Mouse (Mus musculus) olfactory bulb, adult 2 months (tissue): Measurements from ENCODE around the gene Hsd3b5. TPM values are rescaled to one million over a fixed set of nuclear protein-coding genes. Genes with fewer than 3 reads are reported as not detected.
"Not testable (repeated sequence)": the region's sequence is repeated elsewhere in the genome, so short reads cannot be mapped to it uniquely, and the experiment has no call there.

ENCODE experiments used
- H3K27ac ChIP-seq: fragments of 200-500 bp; 2 replicates; pipeline ENCODE4 v1.5.1; 2012; ENCODE audit warnings: low read depth, low read length; ENCODE audit not compliant: insufficient read depth
- H3K4me1 ChIP-seq: fragments of 200-500 bp; 2 replicates; pipeline ENCODE4 v1.6.1; 2012; ENCODE audit warnings: low read length; ENCODE audit not compliant: control insufficient read depth, insufficient read depth
- H3K4me3 ChIP-seq: fragments of 200-500 bp; 2 replicates; pipeline ENCODE4 v1.5.1; 2012; ENCODE audit warnings: mild to moderate bottlenecking, low read depth, low read length, moderate library complexity; ENCODE audit not compliant: insufficient read depth
- CTCF ChIP-seq: fragments of 200-500 bp; IDR thresholded peaks from 2 replicates; pipeline ENCODE4 v1.5.1; 2012; ENCODE audit warnings: low read depth, mild to moderate bottlenecking, low read length, moderate library complexity; ENCODE audit not compliant: insufficient read depth
- POLR2A ChIP-seq: fragments of 200-500 bp; IDR thresholded peaks from 2 replicates; pipeline ENCODE4 v1.6.1; 2012; ENCODE audit warnings: mild to moderate bottlenecking, low read depth, low read length, moderate library complexity; ENCODE audit not compliant: insufficient read depth
- WGBS: fragments of 180-500 bp; shearing (Covaris S2); methylation state at CpG from one replicate; pipeline ENCODE4 v1.1.7; 2018; 5-methylcytosine and 5-hydroxymethylcytosine counted together
- polyA plus RNA-seq: library from polyadenylated mRNA; stranded (reverse); fragments of >200 nt; gene quantifications from 2 replicates; pipeline ENCODE4 v1.2.4, GENCODE M21; 2012; ENCODE audit warnings: low replicate concordance; ENCODE audit not compliant: missing spikeins, insufficient read depth, insufficient read length

Hsd3b5 gene
- polyA plus RNA-seq, result not detected in 2 replicates

DNA sequence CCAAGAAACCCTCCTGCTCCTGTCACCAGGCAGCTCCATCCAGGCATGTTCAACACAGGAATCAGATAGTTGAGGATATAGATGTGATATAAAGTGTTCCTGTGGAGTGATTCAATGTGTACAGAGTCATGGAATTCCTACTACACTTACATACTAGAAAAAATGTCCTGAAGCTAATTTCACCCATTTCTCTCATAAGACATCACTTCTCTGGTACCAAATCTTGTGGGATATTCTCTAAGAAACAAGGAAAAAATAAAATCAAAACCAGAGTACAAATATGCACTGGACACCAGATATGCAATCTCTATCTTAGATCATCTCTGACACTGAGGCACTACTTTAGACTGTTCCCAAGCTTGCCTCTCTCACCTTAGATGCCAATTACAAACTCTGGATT, at the start of gene Hsd3b5:
Gene Hsd3b5 (minus strand): TSS at position 101 of the 400 bp plus-strand sequence.
- no peaks in the 10 kb centered on the region for H3K4me1 ChIP-seq
- no peak within 1 kb of the TSS for H3K4me3 ChIP-seq
- TF ChIP-seq POLR2A (no peak), CTCF (no peak)
- H3K27ac ChIP-seq, result no peak within 1 kb of the TSS

DNA sequence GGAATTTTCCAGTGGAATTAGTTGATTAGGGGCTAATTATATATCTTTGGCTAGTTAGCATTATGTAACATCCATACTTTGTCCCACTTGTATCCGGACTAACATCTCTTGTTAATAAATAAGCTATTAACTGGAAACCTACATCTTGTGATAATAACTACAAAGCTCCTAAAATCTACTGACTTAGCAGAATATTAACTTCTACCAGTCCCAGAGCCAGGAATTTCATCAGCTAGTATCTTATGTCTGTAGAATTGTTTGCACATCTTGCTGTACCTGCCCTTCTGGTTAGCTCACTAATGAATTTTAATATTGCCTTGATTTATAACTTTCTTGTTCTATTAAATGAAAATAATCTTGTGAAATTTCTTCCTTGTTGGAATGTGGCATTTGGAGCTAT, 5.1 kb upstream of the Hsd3b5 start:
- TF ChIP-seq POLR2A, result no peak
- no peak for TF ChIP-seq CTCF

GRCm38 (mm10) chr3:98629633-98630032, 419 bp downstream of the Hsd3b5 start:
- WGBS, result 92% methylated on average over 3 of the region's 3 CpGs
- Histone ChIP-seq H3K4me1 (no peaks in the 10 kb centered on the region), H3K27ac (no peak overlapping the region), H3K4me3 (no peak overlapping the region)
- TF ChIP-seq POLR2A, result no peak

More for the DNA sequence above, 5.1 kb upstream of the Hsd3b5 start:
- WGBS, result 40% methylated on average over 1 of the region's 1 CpGs
- Histone ChIP-seq H3K4me1 (no peaks in the 10 kb centered on the region), H3K27ac (no peak overlapping the region), H3K4me3 (no peak overlapping the region)

GRCm38 (mm10) chr3:98616786-98617185, 13.3 kb downstream of the Hsd3b5 start:
- not testable (repeated sequence) for H3K4me1 ChIP-seq, H3K27ac ChIP-seq, H3K4me3 ChIP-seq
- WGBS, result 76% methylated on average over 1 of the region's 1 CpGs

DNA sequence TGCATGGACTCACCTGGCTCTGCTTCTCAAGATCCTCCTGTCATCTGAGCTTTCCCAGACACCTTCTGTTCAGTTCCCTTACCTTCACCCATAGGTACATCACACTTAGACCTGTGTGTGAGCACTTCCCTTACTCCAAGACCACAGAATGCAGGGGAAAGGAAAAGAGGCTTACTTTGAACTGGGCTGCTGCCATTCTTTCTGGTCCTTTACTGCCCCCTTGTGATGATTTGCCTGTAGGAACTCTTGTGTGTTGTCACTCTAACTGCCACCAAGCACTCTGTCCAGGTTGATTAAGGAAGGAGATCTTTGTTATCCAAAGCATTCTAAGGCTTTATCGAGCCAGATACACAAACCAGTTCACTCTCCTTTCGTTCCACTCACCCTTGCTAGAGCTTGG, 13.8 kb downstream of the Hsd3b5 start:
- 35% methylated on average over 2 of the region's 2 CpGs for WGBS
- not testable (repeated sequence) for H3K4me1 ChIP-seq, H3K4me3 ChIP-seq, H3K27ac ChIP-seq

GRCm38 (mm10) chr3:98614406-98614927, 15.6 kb downstream of the Hsd3b5 start:
- not testable (repeated sequence) for H3K4me1 ChIP-seq, H3K4me3 ChIP-seq, H3K27ac ChIP-seq
- WGBS, result 72% methylated on average over 2 of the region's 2 CpGs

DNA sequence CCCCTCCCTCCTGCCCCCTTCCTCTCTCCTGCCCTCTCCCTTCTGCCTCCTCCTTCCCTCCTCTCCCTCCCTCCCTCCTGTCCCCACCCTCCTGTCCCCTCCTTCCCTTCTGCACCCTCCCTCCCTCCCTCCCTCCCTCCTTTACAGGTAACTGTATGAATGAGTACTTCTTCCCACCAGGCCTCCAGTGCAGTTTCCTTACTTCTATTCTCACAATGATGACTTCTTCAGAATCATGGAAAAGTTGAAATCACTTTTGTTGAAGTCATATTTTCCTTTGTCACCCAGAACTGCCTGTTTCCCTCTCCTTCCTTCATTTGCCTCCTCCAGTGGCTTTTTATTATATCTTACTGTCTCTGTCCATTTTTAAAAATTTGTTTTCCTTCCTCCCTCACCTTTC, 16.1 kb downstream of the Hsd3b5 start:
- H3K4me1 ChIP-seq, result no peaks in the 10 kb centered on the region
- TF ChIP-seq CTCF (no peak), POLR2A (no peak)
- no peak overlapping the region for H3K27ac ChIP-seq
- no peak overlapping the region for H3K4me3 ChIP-seq

DNA sequence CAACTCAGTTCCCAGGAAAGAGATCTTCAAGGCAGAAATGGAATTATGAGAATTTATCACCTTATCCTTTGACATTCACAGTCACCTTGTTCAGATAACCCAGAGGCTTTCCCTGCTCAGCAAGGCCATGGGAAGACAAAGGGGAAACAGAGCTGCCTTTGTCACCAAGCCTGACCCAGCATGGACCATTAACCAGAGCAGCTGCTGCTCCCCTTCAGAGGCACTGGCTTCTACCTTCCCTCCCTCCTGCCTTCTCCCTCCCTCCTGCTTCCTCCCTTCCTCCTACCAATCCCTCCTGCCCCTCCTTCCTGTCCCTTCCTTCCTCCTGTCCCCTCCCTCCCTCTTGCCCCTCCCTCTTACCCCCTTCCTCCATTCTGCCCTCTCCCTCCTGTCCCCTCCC, 16.5 kb downstream of the Hsd3b5 start:
- H3K4me3 ChIP-seq, H3K27ac ChIP-seq, H3K4me1 ChIP-seq: not testable (repeated sequence)

DNA sequence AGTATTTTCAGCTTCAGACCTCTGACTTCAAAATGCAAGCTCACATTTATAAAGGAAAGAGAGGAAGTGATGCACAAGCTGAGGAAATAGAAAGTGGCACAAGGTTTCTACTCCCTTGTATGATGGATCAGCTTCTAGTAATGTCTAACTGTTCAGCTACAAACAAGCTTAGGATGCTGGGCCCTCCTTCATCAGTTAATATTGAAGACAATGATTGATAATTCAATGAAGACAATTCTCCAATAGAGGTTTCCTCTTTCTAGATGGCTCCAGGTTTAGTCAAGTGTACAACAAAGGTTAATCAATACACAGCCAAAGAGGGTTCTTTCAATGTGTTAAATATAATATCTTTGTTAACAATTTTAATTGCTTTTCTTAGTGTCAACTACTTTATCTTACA, 41.3 kb downstream of the Hsd3b5 start, which contains the start of gene Gm10681:
Gene Gm10681 (minus strand): TSS at position 101 of the 400 bp plus-strand sequence.
- TF ChIP-seq CTCF, result no peak
- TF ChIP-seq POLR2A, result no peak
- Histone ChIP-seq H3K27ac (no peak within 1 kb of the TSS), H3K4me3 (no peak within 1 kb of the TSS), H3K4me1 (no peaks in the 10 kb centered on the region)

DNA sequence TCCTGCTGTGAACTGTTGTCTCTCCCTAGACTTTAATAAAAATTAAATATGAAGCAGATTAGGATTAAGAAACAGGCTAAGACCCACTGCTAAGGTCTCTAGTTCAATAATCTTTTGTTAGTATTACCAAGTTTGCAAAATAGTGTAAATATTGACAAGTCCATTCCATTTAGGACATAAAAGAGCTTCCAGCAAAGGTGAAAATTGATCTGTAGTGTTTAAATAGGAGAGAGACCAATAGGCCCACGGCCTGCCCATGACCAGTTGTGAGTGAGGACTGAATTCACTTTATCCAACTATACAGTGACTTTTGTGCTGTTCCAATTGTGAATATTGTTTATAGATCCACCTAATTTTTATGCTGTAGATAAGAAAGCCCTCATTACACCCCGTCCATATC, 42.3 kb downstream of the Hsd3b5 start:
- WGBS, result 90% methylated on average over 2 of the region's 2 CpGs
- H3K27ac ChIP-seq, result no peak overlapping the region
- no peak for TF ChIP-seq CTCF
- TF ChIP-seq POLR2A, result no peak
- no peaks in the 10 kb centered on the region for H3K4me1 ChIP-seq
- no peak overlapping the region for H3K4me3 ChIP-seq

GRCm38 (mm10) chr3:98582622-98583021, 47.4 kb downstream of the Hsd3b5 start:
- not testable (repeated sequence) for H3K4me3 ChIP-seq, H3K4me1 ChIP-seq, H3K27ac ChIP-seq

GRCm38 (mm10) chr3:98582202-98582601, 47.9 kb downstream of the Hsd3b5 start:
- WGBS, result no CpG with 5 or more reads among the region's 1 CpGs
- H3K4me3 ChIP-seq, H3K4me1 ChIP-seq, H3K27ac ChIP-seq: not testable (repeated sequence)

DNA sequence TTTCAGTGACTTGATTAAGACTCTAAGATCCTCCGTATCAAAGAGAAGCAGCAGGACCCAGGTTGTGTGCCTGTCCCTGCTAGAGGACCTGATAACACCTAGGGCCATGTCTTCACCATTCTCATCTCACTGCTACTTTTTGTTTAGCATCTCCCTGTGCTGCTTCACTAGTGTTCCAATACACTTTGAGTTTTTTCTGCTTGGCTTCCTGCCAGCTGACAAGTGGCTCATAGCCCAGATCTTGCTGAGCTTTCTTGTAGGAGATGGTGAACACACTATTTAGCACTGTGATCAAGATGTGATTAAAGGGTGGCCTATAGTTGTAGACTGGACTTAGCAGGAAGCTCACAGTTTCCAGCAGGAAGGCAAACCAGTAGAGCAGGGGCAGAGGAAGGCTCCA, 49.0 kb downstream of the Hsd3b5 start:
- H3K4me1 ChIP-seq, H3K27ac ChIP-seq, H3K4me3 ChIP-seq: not testable (repeated sequence)
- 86% methylated on average over 1 of the region's 1 CpGs for WGBS
